Mouse (Mus musculus) C2C12 (cell line): ENCODE measurements at regions not wholly inside any gene's neighbourhood (a gene's known extent, or its start where the extent isn't known, plus 50 kb on each side); places are given as distances from the start of the nearest gene placed in this dataset.

ENCODE experiments used
- CEBPB ChIP-seq: IDR thresholded peaks from one replicate; pipeline ENCODE4 v1.6.1; 2011; ENCODE audit warnings: low read depth, mild to moderate bottlenecking, control low read depth, moderate library complexity
- CTCF ChIP-seq: IDR thresholded peaks from one replicate; pipeline ENCODE4 v1.5.1; 2011; ENCODE audit not compliant: control insufficient read depth, insufficient read depth, insufficient read length
- FOSL1 ChIP-seq: IDR thresholded peaks from one replicate; pipeline ENCODE4 v1.8.0; 2011; ENCODE audit warnings: mild to moderate bottlenecking, low read length; ENCODE audit not compliant: poor library complexity, insufficient read depth, severe bottlenecking
- MAX ChIP-seq: IDR thresholded peaks from one replicate; pipeline ENCODE4 v1.6.1; 2011; ENCODE audit warnings: mild to moderate bottlenecking, control low read depth
- MYOD1 ChIP-seq: IDR thresholded peaks from one replicate; pipeline ENCODE4 v1.6.1; 2011; ENCODE audit warnings: low read depth; ENCODE audit not compliant: control insufficient read depth, insufficient read length
- MYOG ChIP-seq: IDR thresholded peaks from one replicate; pipeline ENCODE4 v1.6.1; 2011; ENCODE audit not compliant: control insufficient read depth, insufficient read length; ENCODE audit errors: extremely low read depth

GRCm38 (mm10) chr13:28426085-28426484 is 168.8 kb downstream of the Gm11361 start:
- TF ChIP-seq CTCF = no peak
- no peak for TF ChIP-seq MYOD1
- no peak for TF ChIP-seq CEBPB
- TF ChIP-seq FOSL1 = no peak
- TF ChIP-seq MAX = no peak
- TF ChIP-seq MYOG = no peak
